Mouse (Mus musculus): Measurements from ENCODE around the gene Frk.
"Not testable (repeated sequence)": the region's sequence is repeated elsewhere in the genome, so short reads cannot be mapped to it uniquely, and the experiment has no call there.

Gene Frk

GRCm38 (mm10) chr10:34483297-34484013 is at the start of gene Frk:
TSS of gene Frk (plus strand) at chr10:34483399.
- peak; percentile 10 for DNase-seq (ENCODE audit: low spot score)

- DNase-seq (ENCODE audit: low spot score): not testable (repeated sequence)
Measured at GRCm38 (mm10) chr10:34434191-34434590, 49.0 kb upstream of the Frk start.

GRCm38 (mm10) chr10:34449469-34449868 is 33.7 kb upstream of the Frk start:
- no peak for DNase-seq (ENCODE audit: low spot score)

DNA sequence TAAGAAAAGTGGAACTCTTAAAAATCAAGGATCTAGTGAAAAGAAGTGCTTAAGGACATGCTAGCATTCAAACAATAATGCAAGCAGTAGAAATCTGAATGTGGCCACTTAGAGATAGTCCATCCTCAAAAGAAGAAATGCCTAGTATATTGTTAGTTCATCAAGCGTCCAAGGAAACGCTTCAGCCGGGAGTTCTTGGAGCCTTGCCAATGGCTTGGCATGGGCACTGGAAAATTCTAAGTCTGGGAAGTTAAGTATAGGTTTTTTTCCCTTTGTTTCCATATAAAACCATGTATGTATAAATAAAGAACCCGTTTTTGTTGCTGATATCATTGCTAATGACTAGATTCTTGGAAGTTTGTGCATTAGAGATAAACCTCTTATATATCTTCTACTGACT is 21.7 kb upstream of the Frk start:
- DNase-seq (ENCODE audit: low spot score): no peak

DNA sequence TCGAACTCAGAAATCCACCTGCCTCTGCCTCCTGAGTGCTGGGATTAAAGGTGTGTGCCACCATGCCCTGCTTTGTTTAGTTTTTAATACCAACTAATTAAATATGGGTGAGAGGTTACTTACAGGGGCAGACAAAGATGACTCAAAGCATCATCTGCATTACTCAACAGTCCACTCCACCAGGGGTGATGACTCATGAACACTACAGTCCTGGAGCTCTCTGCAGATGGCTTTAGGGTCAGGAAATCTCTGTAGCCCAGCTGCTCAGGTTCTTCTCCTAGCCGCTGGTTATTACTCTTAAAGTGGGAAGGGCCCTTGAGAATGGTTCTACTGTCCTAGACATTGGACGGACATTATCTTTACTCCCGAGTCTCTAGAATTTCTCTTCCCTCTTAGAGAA is 18.9 kb upstream of the Frk start:
- DNase-seq (ENCODE audit: low spot score): no peak

DNA sequence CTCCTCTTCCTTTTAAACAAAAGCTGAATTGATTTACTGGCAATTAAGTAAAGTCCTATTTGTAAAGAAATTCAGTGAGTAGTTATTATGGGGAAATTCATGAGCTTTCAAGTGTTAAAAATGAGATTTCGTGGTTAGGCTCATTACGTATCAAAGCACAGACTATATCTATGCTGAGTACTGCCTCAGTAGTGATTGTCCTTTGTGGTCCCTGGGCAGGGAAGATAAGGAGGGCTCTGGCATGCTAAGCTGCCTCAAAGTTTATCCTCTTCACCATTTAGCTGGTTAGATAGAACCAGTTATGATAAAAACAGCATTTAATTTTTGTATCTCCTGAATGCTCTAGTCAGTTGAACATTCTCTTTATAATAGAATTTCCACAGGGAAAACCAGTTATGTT is 14.2 kb upstream of the Frk start:
- no peak for DNase-seq (ENCODE audit: low spot score)

- no peak for DNase-seq (ENCODE audit: low spot score)
Measured at GRCm38 (mm10) chr10:34479942-34480455, 3.2 kb upstream of the Frk start.

DNA sequence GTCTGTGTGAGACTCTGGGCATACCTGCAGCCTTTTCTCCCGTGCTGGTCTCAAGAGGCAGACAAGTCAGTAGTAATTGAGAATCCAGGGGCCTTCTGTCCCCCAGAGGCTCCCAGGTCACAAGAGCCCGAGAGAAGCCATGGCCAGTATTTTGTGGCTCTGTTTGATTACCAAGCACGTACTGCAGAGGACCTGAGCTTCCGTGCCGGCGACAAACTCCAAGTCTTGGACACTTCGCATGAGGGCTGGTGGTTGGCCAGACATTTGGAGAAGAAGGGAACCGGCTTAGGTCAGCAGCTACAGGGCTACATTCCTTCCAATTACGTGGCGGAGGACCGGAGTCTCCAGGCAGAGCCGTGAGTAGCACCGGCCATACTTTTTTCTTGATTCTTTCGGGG is 814 bp downstream of the Frk start:
- DNase-seq (ENCODE audit: low spot score): no peak

DNA sequence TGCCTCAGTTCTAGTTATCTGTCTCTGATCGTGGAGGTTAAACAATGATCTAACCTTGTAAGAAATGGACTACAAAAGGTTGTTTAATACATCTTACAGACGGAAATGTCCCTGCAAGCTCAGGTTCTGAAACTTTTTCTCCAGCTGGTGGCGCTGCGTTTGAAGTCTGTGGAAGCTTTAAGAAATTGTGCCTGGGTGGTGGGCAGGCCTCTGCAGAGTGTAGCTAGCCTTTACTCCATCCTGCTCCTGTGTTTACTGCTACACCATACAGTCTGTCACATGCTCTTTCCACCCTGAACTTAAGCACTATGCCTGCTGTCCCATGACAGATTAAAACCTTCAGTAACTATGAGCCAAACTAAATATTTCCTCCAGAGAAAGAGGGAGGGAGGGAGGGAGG is 1.9 kb downstream of the Frk start:
- DNase-seq (ENCODE audit: low spot score): no peak

- no peak for DNase-seq (ENCODE audit: low spot score)
Measured at GRCm38 (mm10) chr10:34507807-34508206, 24.6 kb downstream of the Frk start.

DNA sequence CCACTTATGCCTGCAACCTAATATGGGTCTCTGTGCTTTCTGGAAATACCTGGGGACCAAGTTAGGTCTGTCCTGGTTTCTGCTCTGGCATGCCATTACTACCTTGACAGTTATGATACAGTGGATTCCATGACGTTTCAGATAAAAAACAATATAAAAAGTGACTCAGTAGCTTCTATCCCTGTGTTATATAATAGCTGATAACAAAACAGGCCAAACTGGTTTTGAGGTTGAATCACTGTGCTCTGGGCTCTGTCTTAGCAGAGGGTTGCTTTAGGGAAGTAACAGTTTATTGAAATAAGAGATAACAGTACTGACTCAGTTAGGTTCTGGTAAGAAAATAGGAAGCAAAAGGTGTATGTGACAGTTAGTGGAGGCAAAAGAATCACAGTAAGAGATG is 25.4 kb downstream of the Frk start:
- no peak for DNase-seq (ENCODE audit: low spot score)

DNA sequence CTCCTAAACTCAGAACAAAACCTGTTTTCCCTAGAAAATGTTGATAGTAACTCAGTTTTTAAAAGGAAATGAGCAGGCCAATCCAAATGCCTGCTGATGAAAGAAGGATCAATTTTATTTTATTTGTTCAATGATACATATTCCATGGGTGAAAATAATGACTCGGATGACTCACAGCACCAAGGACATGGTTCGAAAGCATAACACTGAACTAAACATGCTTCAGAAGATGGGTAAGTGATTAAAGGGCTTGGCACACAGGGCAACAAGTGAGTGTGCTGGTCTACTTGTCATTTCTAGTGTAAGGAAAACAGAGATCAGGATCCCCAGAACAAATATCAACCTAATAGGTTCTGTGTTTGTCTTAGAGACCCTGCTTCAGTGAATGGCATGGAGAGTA is 26.1 kb downstream of the Frk start:
- no peak for DNase-seq (ENCODE audit: low spot score)

DNA sequence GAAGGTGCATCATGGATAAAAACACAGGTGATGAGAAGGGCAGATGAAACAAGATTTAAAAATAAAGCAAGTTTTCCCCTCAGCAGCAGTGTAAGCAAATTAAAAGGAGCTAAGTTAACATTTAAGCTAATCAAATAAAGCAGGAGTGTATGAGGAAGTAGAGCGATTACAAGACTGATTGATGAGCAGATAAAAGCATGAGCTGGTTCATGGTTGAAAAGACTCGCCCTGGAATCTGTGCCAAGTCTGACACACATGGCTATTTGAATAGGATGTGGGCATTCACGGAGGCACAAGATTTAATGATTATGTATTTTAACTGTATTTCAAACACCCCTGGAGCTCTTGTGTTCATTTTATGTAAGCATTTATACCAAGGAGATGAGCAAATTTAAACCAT is 28.0 kb downstream of the Frk start:
- DNase-seq (ENCODE audit: low spot score): no peak

- no peak for DNase-seq (ENCODE audit: low spot score)
Measured at GRCm38 (mm10) chr10:34512551-34512950, 29.4 kb downstream of the Frk start.

GRCm38 (mm10) chr10:34525598-34525997 is 42.4 kb downstream of the Frk start:
- no peak for DNase-seq (ENCODE audit: low spot score)

DNA sequence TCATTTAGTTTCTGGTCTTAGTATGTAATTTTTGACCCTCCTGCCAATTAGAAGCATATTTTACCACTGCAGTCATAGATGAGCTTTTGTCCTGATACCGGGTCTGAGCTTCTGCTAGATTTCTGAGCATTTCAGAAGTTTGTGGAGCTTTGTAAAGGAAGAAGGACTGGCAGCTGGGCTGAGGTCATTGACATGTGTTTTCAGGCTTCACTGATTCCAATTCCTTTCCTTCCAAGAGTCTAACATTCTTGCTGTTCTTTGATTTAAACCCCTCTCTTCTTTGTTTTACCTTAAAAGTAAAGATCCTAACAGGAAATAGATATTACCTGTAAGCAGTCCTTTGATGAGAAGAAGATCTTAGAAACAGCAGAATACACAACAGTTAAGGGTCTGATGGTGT is 48.6 kb downstream of the Frk start:
- no peak for DNase-seq (ENCODE audit: low spot score)

- DNase-seq (ENCODE audit: low spot score): peak; percentile 24
Measured at GRCm38 (mm10) chr10:34532507-34532906, 49.3 kb downstream of the Frk start.

DNA sequence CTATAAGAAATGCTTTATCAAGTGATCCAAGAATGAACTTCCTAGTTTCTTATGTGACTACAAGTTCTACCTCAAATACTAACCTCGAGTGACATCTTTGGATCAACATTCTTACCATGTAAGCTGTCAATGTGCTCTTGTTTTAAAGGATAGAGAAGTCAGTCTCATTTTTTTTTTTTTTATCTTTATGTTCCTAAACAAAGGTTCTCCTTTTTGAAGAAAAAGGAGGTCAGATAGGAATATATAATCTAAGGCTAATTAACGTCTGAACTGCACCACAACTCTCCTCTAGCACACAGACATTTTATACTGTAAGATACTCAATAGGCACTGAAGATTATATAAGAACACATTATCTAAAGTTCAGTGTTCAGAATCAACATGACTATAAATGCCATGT is 57.5 kb downstream of the Frk start:
- DNase-seq (ENCODE audit: low spot score): no peak

DNA sequence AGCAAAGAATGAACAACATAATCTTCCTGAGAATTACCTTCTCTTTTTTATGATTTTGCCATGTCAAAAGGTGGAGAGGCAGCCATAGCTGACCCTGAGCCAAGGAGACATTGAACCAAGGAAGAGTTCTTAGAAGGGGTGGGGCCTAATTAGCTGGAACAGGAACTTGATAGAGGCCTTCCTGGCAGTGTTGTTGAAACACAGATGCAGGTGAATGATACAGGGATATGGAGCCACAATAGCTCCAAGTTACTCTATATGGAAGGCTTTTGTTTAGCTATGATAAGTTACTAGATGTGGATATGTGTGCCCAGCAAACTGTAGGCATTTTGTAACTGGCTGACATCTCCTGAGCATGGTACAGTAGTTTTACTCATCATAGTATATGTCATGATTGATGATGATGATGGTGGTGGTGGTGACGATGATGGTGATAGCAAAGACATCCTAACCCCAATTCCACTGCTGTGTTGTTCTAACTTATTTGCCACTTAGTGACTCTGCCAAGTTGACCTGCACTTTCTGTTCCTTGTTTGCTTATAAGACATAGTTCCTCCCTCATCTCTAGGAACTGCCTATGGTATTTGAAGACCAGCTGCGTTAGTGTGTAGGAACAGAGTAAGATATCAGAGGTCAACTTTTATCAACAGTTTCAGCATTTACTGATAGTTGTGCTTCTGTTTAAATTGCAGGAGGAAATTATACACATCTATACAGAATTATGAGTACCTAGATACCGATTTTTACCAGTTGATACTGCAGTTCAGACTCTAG is 58.7 kb downstream of the Frk start:
- no peak for DNase-seq (ENCODE audit: low spot score)

GRCm38 (mm10) chr10:34550612-34551011 is 67.4 kb downstream of the Frk start:
- DNase-seq (ENCODE audit: low spot score): no peak

DNA sequence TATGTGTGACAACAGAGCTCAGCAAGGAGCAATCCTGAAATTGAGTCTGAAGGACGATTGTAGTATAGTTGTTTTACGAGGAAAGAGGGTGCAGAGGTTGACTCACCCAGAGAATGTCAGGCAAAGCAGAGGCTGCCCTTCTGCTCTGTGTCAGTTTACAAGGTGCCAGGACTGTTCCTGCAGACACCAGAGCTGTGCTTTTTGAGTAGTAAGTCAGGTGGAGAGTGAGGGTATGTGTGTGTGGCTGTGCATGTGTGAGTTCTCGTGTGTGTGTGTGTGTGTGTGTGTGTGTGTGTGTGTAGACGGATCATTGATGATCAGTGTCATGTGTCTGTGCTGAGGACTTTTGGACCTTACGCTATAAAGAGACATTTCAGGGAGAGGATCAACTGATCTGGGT is 68.4 kb downstream of the Frk start:
- no peak for DNase-seq (ENCODE audit: low spot score)

GRCm38 (mm10) chr10:34563518-34564176 is 80.4 kb downstream of the Frk start:
- DNase-seq (ENCODE audit: low spot score): no peak

DNA sequence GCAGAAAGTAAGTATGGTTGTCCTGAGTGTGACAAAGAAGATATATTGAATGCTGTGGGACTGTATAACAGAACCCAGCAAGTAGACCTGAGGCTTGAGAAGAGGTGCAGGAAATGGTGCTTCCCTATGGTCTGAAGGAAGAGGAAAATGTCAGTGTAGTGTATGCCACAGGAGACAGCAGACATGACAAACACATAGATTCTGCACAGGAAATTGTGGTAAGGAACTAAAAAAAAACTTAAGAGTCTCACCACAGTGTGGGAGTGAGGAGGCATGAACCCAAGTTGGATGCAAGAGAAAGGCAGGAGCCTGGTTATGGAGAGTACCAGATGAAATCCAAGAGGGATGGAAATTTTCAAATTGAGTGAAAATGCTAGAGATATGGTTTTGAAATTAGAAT is 132.3 kb downstream of the Frk start:
- DNase-seq (ENCODE audit: low spot score): no peak
